Mouse (Mus musculus): ENCODE measurements at regions not wholly inside any gene's neighbourhood (a gene's known extent, or its start where the extent isn't known, plus 50 kb on each side); places are given as distances from the start of the nearest gene placed in this dataset.

- no peak for TF ChIP-seq CTCF (IDR thresholded peaks at IDR 0.05; ENCODE audit: extremely low read depth, insufficient read depth, low read length)
- no peak for TF ChIP-seq POLR2A (IDR thresholded peaks at IDR 0.05; ENCODE audit: extremely low read depth, insufficient read depth, low read length)
These were observed 55.4 kb upstream of the Exoc6 start for GRCm38 (mm10) chr19:37494806-37495205.
